Mouse (Mus musculus): ENCODE measurements at regions not wholly inside any gene's neighbourhood (a gene's known extent, or its start where the extent isn't known, plus 50 kb on each side); places are given as distances from the start of the nearest gene placed in this dataset.
"Not testable (repeated sequence)": the region's sequence is repeated elsewhere in the genome, so short reads cannot be mapped to it uniquely, and the experiment has no call there.

GRCm38 (mm10) chr12:27960064-27960463 is 592.1 kb downstream of the Dcdc2c start:
- DNase-seq, result no peak

GRCm38 (mm10) chr12:27947646-27948045 is 604.6 kb downstream of the Dcdc2c start:
- DNase-seq, result no peak

DNA sequence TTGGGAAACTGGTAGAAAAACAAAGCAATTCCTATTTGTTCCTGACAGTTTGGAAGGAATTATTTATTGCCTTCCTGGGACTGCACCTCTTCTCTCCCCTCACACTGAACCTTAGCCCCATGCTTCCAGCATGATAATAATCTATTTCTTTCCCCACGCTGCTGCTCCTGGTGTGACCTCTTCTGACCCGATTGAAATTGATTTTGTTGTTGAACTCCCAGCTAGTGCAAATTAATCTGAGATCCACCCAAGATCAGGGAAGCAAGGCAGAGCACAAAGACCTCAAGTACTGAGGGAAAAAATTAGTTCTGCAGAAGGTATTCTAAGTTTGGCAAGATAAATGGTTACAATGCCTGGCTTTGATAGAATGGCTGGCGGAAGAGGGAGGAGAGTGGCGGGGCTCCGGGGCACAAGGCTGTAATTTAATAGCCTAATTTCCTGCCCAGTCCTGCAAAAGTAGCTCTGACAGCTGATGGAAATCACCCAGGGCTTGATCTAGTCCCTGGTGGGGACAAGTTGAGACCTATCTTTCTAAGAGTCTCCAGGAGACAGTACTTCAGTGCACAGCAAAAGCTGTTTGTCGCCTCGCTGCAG is 604.6 kb upstream of the Sox11 start:
- no peak for DNase-seq

- no peak for DNase-seq
Observed at GRCm38 (mm10) chr12:27945411-27945810, 603.0 kb upstream of the Sox11 start.

GRCm38 (mm10) chr12:27941053-27941452 is 598.7 kb upstream of the Sox11 start:
- DNase-seq, result no peak

DNA sequence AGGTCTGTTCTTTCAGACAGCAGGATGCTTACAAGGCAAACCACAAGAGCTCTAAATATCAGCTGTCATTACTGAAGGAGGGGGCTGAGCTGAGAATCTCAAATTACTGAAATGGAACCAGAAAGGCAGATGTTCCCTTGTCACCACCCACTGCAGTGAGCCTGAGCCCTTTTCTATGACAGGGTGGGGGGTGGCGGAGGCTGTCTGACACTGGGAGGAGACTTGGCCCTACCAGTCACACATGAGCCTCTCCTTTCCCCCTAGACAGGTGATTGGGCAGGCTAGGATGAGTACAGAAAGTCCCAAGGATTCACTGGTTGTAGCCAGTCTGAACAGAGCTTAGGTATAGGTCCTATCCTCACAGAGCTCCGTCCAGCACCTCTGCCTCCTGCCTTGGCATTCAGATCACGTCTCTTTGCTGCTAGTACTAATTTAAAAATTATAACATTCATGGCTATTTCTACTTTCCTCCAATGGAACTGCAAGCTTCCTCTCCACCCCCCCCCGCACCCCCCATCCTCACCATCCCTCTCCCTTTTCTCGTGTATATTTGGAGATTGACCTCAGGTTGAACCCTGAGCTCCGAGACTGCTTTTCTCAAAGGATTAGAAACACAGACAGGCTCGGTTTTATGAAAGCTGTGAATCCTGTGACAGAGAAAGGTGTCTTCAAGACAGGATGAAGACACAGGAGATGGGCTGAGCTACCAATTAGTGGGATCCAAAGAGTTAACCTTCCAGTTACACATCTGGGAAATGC is 590.2 kb upstream of the Sox11 start:
- no peak for DNase-seq

GRCm38 (mm10) chr12:27928366-27928963 is 586.1 kb upstream of the Sox11 start:
- DNase-seq, result no peak

DNA sequence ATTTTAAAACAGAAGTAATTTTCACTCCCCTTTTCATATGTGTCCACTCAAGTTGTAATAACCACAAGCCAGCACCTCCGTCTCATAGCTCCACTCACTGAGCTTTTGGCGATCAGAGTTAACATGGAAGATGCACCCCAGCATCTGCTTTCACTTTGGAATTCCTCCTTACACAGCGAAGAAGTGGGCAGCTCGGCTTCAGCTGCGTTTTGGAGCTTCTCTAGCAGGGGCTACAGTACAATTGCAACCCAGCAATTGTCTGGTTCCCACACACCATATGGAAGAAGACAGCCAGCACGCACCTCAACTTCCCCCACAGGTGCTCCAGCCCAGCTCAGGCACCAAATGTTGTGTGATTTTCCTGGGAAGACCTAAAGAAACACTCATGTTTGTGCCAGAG is 584.4 kb upstream of the Sox11 start:
- DNase-seq, result no peak

DNA sequence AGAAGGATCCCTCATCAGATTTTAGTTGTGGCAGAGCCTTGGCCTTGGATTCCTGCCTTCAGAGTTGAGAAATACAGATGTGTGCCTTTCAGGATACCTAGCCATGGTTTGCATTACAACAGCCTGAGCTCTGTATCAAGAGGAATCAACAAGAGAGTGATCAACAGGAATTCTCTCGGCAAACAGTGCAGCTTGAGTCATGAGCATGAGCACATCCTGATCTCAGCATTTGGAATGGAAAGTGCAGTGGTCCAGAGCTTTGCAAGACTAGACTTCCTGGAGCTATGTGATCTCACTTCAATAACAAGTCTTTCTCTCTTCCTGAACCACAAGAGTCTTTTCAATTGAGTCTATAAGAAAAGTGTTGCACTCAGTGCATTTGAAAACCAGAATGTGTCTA is 578.2 kb upstream of the Sox11 start:
- no peak for DNase-seq

GRCm38 (mm10) chr12:27916401-27916920 is 574.1 kb upstream of the Sox11 start:
- no peak for DNase-seq

DNA sequence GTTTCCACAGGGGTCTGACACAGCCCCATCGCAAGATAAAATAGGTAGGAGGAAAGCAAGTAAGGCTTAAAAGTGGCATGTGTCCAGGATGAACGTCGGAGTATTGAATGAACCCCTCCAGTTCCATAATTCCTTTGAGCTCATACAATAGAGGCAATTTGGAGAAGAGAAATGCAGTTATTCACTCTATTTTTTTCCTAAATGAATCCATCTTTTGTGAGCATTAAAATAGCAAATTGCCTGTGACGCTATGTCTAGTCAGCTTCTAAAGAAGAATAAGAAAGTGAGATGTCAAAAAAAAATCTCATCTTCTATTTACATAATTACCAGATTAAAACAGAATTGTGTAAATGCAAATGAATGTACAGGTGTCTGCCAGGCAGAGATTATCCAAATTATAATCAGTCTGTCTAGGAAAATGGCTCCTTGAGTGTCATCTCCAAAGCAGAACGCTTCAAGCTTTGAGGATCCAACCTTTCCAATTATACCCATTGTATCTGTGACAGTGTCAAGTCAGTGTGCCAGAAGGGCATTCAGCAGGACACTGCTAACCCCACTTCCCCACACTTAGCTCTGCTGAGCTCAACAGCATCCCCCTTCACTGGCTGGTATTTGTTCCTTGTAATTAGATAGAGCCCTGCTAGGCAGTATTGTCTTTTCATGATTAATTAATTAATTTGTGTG is 567.2 kb upstream of the Sox11 start:
- no peak for DNase-seq

- DNase-seq, result not testable (repeated sequence)
Observed at GRCm38 (mm10) chr12:27896682-27897081, 554.3 kb upstream of the Sox11 start.

DNA sequence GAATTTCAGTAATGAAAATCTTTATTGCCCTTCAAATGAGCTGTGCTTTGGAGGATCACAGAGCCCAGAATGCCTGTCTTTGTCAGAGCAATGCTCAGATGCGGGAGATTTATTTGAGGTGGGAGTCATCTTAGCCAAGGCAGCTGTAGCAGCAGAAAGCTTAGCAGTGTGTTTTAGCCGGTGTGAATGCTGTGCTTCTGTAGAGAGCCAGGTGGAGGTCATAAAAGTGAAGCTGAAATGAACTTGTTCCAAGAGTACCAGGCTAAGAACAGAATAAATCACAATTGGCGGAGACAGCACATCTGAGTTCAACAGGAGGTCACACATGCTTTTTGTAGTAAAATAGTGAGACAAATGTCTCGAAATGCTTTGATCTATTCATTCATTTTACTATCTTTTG is 539.3 kb upstream of the Sox11 start:
- no peak for DNase-seq

DNA sequence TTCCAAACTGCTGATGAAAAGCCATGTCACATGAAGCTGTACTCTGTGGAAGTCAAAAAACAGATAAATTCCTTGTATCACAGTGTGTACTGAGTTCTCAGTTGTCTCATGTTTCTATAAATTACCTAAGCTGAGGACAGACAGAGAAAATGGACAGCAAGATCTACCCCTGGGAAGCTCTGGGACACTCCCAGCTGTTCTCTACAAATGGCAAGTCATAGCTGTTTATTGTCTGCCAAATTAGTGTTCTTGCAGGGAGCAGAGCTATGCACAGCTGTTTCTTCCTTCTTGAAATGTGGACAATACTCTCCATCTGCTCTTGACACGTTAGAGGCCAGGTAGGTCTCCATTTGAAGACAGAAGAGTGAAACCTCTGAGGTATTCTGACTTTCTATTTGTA is 524.0 kb upstream of the Sox11 start:
- no peak for DNase-seq

DNA sequence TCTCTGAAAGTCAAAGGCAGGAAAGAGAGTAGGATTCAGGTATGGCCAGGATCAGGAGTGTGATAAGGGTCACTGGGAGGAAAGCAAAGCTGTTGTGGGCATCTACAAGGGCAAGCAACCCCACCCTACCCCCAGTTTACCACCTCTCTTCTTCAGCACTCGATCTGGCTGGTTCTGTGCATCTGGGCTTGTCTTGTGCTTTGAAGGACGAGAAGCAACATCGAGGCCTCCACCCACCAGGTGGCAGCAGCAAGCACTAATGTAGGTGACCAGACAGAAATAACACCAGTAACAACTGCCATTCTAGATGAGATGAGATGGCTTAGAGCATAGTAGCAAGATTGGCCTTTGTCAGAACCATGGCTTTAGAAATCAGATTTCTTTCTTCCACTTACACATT is 507.2 kb upstream of the Sox11 start:
- no peak for DNase-seq

DNA sequence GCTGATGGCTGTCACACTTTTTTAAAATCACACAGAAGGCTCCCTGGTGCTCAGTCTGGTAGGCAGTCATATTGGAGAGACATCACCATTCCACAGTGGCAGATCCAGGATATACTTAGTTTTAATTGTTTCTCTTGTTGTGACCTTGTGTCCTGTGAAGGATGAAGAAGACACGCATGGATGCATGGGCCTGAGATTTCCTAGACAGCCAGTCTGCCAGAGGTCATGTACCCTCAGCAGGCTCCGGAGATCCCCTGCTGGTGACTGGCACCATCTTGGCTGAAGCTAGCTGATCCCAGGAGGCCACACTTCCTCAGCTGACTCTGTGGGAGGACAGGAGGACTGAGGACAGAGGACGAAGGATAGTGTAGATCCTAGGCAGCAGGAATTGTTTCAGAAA is 506.7 kb upstream of the Sox11 start:
- DNase-seq, result no peak

DNA sequence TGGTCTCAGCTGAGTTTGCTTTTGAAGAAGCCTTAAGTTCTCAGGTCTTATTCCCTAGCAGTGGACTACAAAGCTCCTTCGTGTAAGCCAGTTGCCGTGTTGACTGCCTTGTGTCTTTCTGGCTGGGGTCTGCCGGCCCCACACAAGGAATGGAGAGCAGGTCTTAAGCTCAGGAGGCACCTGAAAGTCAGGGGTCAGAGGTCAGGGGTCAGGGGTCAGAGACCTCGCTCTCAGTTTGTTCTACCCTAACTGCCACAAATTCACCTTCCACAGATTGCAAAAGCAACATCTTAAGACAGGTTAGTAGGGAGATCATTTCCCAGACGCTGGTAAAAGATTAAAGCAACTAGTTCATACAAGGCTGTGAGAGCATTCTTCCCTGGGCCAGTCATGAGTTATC is 505.8 kb upstream of the Sox11 start:
- no peak for DNase-seq

DNA sequence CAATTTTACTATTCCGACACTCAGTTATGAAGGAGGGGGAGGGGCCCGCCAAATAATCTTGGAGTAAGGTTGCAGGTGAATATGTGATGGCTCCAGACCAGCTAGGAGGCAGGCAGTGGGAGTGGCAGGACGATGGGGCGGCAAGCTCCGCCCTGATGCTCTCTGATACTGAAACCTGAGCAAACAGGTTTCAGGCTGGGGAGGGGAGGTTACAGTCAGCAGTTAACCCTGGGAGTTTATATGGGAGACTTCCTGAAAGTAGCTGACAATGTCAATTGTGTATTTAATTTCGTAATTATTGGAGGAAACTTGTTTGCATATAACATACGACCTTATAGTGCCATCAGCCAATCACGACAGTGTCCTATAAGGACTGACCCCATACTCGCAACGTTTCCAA is 505.0 kb upstream of the Sox11 start:
- no peak for DNase-seq

DNA sequence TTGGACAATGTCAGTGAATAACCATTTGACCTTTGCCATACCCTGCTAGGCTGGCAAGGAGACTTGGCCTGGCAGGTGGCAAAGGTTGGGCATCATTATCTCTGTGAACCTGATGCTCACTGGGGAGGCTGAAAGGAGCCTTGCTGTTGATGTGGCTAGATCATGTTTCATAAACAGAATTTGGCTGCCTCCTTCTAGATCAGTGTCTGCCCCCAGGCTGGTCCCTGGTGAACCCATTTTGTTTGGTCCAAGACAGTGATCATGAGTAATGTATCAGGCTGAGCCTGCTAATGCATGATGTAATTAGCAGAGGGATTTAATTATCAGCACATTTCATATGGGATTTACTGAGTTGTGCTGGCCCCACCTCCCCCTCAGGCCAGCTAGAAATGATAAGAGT is 502.6 kb upstream of the Sox11 start:
- no peak for DNase-seq

DNA sequence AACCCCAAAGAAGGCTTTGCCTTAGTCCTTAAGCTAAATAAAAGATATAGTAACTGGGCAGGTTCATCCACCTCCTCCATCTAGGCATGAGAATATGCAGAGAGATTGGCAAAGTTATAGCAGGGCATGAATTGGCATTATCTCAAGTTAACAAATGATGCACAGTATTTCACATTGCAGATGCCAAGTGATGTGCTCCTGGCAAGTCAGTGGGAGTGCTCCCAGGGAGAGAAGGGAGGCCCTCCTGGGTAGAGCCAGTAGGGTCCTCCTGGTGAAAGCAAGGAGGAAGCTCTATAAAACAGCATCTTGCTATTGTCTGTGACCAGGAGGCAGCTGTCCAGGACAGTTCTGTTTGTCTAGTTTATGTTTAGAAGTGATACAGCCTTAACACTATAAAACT is 496.6 kb upstream of the Sox11 start:
- no peak for DNase-seq

DNA sequence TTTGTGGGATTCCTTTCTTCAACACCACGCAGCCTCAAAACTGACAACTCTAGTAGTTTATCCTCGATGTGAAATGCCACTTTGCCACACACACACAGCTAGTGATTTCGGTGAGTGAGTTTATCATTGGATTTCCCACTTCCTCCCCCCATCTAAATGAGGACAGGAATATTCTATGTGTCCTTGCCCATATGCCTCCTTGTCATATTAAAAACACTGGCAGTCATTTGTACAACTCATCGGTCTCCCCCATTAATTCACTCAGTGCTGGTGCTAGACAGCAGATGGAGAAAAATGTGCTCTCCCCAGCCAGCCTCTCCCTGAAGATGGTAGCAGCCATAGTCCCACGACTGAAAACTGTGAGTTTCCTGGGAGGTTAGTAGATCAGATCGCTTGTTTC is 496.0 kb upstream of the Sox11 start:
- no peak for DNase-seq

DNA sequence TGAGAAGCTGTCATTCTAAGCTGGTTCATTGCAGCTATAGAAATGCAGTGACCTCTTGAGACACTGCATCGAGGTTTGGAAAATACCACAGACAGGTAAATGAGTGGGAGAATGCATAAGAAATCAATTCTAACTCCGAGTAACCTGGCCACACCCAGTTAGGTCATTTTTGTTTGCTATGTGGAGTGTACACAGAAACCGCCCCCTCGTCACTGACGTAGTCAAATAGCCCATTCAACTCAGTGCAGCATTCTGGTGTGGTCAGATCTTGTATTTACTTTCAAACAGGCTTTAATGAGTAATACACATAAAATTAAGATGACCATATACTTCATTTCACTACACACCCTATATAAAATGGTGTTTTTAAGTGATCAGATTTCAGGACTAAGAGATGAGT is 483.8 kb upstream of the Sox11 start:
- DNase-seq, result no peak

DNA sequence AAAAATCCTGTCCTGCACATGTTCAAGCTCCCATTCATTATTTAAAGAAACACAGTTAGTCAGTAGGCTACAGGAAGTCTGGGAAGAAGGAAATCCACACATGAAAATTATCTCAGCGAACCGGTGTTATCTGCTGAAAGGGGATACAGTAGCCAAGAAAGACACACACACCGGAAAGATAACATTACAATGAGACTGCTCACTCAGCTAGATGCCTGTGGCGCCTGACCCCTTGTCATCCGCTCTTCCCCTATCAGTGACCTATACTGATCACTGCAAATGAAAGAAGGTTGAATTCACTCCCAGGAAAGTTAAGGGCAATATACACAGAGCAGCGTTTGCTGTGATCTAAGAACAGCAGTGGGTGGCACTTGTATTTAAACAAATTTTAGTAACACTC is 481.0 kb upstream of the Sox11 start:
- no peak for DNase-seq

DNA sequence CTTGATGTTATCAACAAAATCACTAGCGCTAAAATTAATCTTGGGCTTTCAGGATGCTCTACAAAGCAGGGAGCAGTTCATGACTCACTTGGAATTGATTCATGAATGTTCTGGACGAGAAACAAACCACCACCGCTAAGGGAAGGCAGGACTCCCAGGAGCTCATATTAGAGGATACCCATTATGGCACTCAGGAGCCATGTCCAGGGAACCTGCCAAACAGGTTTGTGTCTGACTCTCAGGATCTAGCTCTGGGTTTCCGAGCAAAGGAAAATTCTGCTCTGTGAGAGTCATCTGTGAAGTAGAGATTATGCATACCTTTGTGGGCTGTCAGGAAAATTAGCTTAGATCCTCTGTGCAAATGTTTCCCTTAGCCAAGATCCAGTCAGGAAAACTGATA is 454.3 kb upstream of the Sox11 start:
- no peak for DNase-seq
